Comparison of ENCODE assay signal across 7 mouse cellular contexts in the genomic region with DNA sequence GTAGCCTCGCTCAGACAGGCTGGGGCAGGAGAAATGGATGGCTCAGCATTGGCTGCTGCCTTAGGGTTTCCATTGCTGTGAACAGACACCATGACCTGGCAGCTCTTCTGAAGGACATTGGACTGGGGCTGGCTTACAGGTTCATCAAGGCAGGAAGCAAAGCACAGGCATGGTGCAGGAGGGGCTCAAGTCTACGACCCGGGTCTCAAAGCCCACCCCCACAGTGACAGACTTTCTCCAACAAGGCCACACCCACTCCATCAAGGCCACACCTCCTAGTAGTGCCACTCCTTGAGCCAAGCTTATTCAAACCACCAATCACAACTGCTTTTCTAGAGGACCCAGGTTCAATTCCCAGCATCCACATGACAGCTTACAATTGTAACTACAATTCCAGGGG. TPM values are rescaled to one million over a fixed set of nuclear protein-coding genes. Genes with fewer than 3 reads are reported as not detected.
A peak's percentile ranks its signal among the peaks of the same experiment; 100 is the strongest.
DNase-seq lines count a peak whose midpoint lies in the region; ATAC-seq and TF ChIP-seq lines count a peak whose summit lies in the region.

No protein-coding gene starts in this region.

- no peak overlapping the region for H3K4me2 ChIP-seq in midbrain, postnatal 0 days (ENCODE audit: low read depth, low read length, poor library complexity, severe bottlenecking)
- H3K4me2 ChIP-seq in hindbrain, embryonic 15.5 days, result no peak overlapping the region
- no peak overlapping the region for H3K4me2 ChIP-seq in neural tube, embryonic 14.5 days (ENCODE audit: low read depth, low read length)

- H3K27ac ChIP-seq in midbrain, embryonic 10.5 days (replicated peaks), result peak overlapping the region; percentile 77; the same call in 1 of the 2 replicates
- H3K27ac ChIP-seq in midbrain, postnatal 0 days (ENCODE audit: low read depth, low read length), result no peak overlapping the region
- no peak overlapping the region for H3K27ac ChIP-seq in embryonic facial prominence, embryonic 10.5 days (replicated peaks)
- 0 out of 2 replicates have a peak overlapping the region, but pooled peaks have one; percentile 6 for H3K27ac ChIP-seq in hindbrain, embryonic 15.5 days (replicated peaks)
- no peak overlapping the region for H3K27ac ChIP-seq in neural tube, embryonic 14.5 days (ENCODE audit: low read depth, low read length)

- DNase-seq in midbrain, embryonic 10.5 days (ENCODE audit: low spot score), result peak; percentile 32
- DNase-seq in midbrain, postnatal 0 days (ENCODE audit: low spot score), result no peak
- peak; percentile 41 for DNase-seq in embryonic facial prominence, embryonic 10.5 days (ENCODE audit: low spot score)
- DNase-seq in cerebellum, postnatal 25 days, result no peak
- DNase-seq in right cerebral cortex, postnatal 4 days, result no peak

- WGBS in midbrain, embryonic 10.5 days, result 57% methylated on average over 3 of the region's 3 CpGs
- WGBS in midbrain, postnatal 0 days, result 58% methylated on average over 3 of the region's 3 CpGs
- WGBS in embryonic facial prominence, embryonic 10.5 days, result 60% methylated on average over 3 of the region's 3 CpGs
- 39% methylated on average over 3 of the region's 3 CpGs for WGBS in hindbrain, embryonic 15.5 days
- WGBS in neural tube, embryonic 14.5 days, result 38% methylated on average over 3 of the region's 3 CpGs

- no peak for TF ChIP-seq CTCF in midbrain, postnatal 0 days (IDR thresholded peaks at IDR 0.05)

- H3K36me3 ChIP-seq in midbrain, embryonic 10.5 days, result peaks cover 56% of the 10 kb centered on the region
- peaks cover 42% of the 10 kb centered on the region for H3K36me3 ChIP-seq in midbrain, postnatal 0 days (ENCODE audit: insufficient read depth, low read length)
- peaks cover 60% of the 10 kb centered on the region for H3K36me3 ChIP-seq in embryonic facial prominence, embryonic 10.5 days (replicated peaks)
- peaks cover 40% of the 10 kb centered on the region for H3K36me3 ChIP-seq in hindbrain, embryonic 15.5 days
- peaks cover 39% of the 10 kb centered on the region for H3K36me3 ChIP-seq in neural tube, embryonic 14.5 days (ENCODE audit: control insufficient read depth, insufficient read depth, low read length)

- H3K4me1 ChIP-seq in midbrain, embryonic 10.5 days, result peaks cover 18% of the 10 kb centered on the region
- no peaks in the 10 kb centered on the region for H3K4me1 ChIP-seq in midbrain, postnatal 0 days (ENCODE audit: insufficient read depth, low read length)
- H3K4me1 ChIP-seq in embryonic facial prominence, embryonic 10.5 days, result peaks cover 28% of the 10 kb centered on the region
- H3K4me1 ChIP-seq in hindbrain, embryonic 15.5 days (replicated peaks), result peaks cover 16% of the 10 kb centered on the region
- no peaks in the 10 kb centered on the region for H3K4me1 ChIP-seq in neural tube, embryonic 14.5 days (ENCODE audit: control insufficient read depth, insufficient read depth, low read length)

- ATAC-seq in midbrain, postnatal 0 days (ENCODE audit: low FRiP score), result no peak
- ATAC-seq in hindbrain, embryonic 15.5 days (ENCODE audit: low FRiP score, low read depth), result 0 out of 2 replicates have a peak, but pooled peaks have one; percentile 27
- peak; percentile 3; the same call in 1 of the 2 replicates for ATAC-seq in neural tube, embryonic 14.5 days (ENCODE audit: low read depth)

- H3K9ac ChIP-seq in midbrain, postnatal 0 days (replicated peaks; ENCODE audit: low read length, poor library complexity, severe bottlenecking), result no peak overlapping the region
- no peak overlapping the region for H3K9ac ChIP-seq in hindbrain, embryonic 15.5 days
- no peak overlapping the region for H3K9ac ChIP-seq in neural tube, embryonic 14.5 days (replicated peaks; ENCODE audit: low read depth, low read length)

- no peak overlapping the region for H3K4me3 ChIP-seq in midbrain, embryonic 10.5 days
- H3K4me3 ChIP-seq in midbrain, postnatal 0 days (ENCODE audit: low read depth, low read length), result no peak overlapping the region
- no peak overlapping the region for H3K4me3 ChIP-seq in embryonic facial prominence, embryonic 10.5 days
- no peak overlapping the region for H3K4me3 ChIP-seq in hindbrain, embryonic 15.5 days
- no peak overlapping the region for H3K4me3 ChIP-seq in neural tube, embryonic 14.5 days (ENCODE audit: low read depth, low read length)

- H3K27me3 ChIP-seq in midbrain, embryonic 10.5 days (ENCODE audit: low read depth, poor library complexity, severe bottlenecking), result no peaks in the 10 kb centered on the region
- H3K27me3 ChIP-seq in midbrain, postnatal 0 days (ENCODE audit: insufficient read depth, low read length), result no peaks in the 10 kb centered on the region
- H3K27me3 ChIP-seq in embryonic facial prominence, embryonic 10.5 days (replicated peaks; ENCODE audit: low read depth, poor library complexity, severe bottlenecking), result no peaks in the 10 kb centered on the region
- H3K27me3 ChIP-seq in hindbrain, embryonic 15.5 days, result no peaks in the 10 kb centered on the region
- H3K27me3 ChIP-seq in neural tube, embryonic 14.5 days (ENCODE audit: control insufficient read depth, insufficient read depth, low read length), result no peaks in the 10 kb centered on the region

- peaks cover 16% of the 10 kb centered on the region for H3K9me3 ChIP-seq in midbrain, embryonic 10.5 days (replicated peaks)
- H3K9me3 ChIP-seq in midbrain, postnatal 0 days (ENCODE audit: low read length), result no peaks in the 10 kb centered on the region
- H3K9me3 ChIP-seq in embryonic facial prominence, embryonic 10.5 days, result peaks cover 14% of the 10 kb centered on the region
- no peaks in the 10 kb centered on the region for H3K9me3 ChIP-seq in hindbrain, embryonic 15.5 days
- H3K9me3 ChIP-seq in neural tube, embryonic 14.5 days (ENCODE audit: control insufficient read depth, low read length), result no peaks in the 10 kb centered on the region

RNA-seq across cellular contexts. Expression of gene Fscn1, which starts 13.8 kb away (rescaled TPM):
- 675 and 709 TPM in 2 replicates for polyA plus RNA-seq in midbrain, embryonic 10.5 days (2016; fragmentation: Nextera tagmentation; extraction: Ambion mirVana)
- 536 and 616 TPM in 2 replicates for total RNA-seq in midbrain, postnatal 0 days (2014; rRNA removed)
- 485 and 504 TPM in 2 replicates for polyA plus RNA-seq in midbrain, postnatal 0 days (2015; fragmentation: Nextera tagmentation; extraction: Ambion mirVana)
- polyA plus RNA-seq in embryonic facial prominence, embryonic 10.5 days (2016; fragmentation: Nextera tagmentation; extraction: Ambion mirVana), result 759 and 790 TPM in 2 replicates
- polyA plus RNA-seq in hindbrain, embryonic 15.5 days (2015; fragmentation: Nextera tagmentation; extraction: Ambion mirVana), result 488 and 506 TPM in 2 replicates
- polyA plus RNA-seq in neural tube, embryonic 14.5 days (2014; fragmentation: Nextera tagmentation; extraction: Ambion mirVana), result 428 and 502 TPM in 2 replicates

Comparison
In these comparisons a context has a peak if more than half of its experiments do, and no peak if none do; other contexts are left out.
1. DNase-seq: peak in midbrain, embryonic 10.5 days (single experiment) and embryonic facial prominence, embryonic 10.5 days (single experiment); none in midbrain, postnatal 0 days (single experiment), cerebellum, postnatal 25 days (0 of 2) and right cerebral cortex, postnatal 4 days (single experiment).
2. H3K27ac ChIP-seq: peak in midbrain, embryonic 10.5 days (single experiment) and hindbrain, embryonic 15.5 days (single experiment); none in midbrain, postnatal 0 days (single experiment), embryonic facial prominence, embryonic 10.5 days (single experiment) and neural tube, embryonic 14.5 days (single experiment).